Mouse (Mus musculus) kidney, embryonic 16.5 days (tissue): ENCODE results near the gene Fam131a. TPM values are rescaled to one million over a fixed set of nuclear protein-coding genes. Genes with fewer than 3 reads are reported as not detected.

Experiments used
- ATAC-seq: fragments of 200-750 bp; cut with Nextera tagmentation; 2 replicates; pipeline ENCODE4 v1.8.0; 2017; ENCODE audit warnings: moderate TSS enrichment; ENCODE audit not compliant: low FRiP score, low TSS enrichment
- H3K27ac ChIP-seq: fragments of 300-500 bp; sonication (generic); 2 replicates; pipeline ENCODE4 v1.5.1; 2014; ENCODE audit warnings: low read length
- H3K27me3 ChIP-seq: fragments of 300-500 bp; sonication (generic); 2 replicates; pipeline ENCODE4 v1.6.1; 2014; ENCODE audit warnings: low read length, control low read depth, mixed read lengths; ENCODE audit not compliant: insufficient read depth
- H3K36me3 ChIP-seq: fragments of 300-500 bp; sonication (generic); 2 replicates; pipeline ENCODE4 v1.6.1; 2014; ENCODE audit warnings: low read length, control low read depth, mixed read lengths; ENCODE audit not compliant: insufficient read depth
- H3K4me1 ChIP-seq: fragments of 300-500 bp; sonication (generic); 2 replicates; pipeline ENCODE4 v1.6.1; 2014; ENCODE audit warnings: low read length, control low read depth, mixed read lengths; ENCODE audit not compliant: insufficient read depth
- H3K4me2 ChIP-seq: fragments of 300-500 bp; sonication (generic); replicated peaks from 2 replicates; pipeline ENCODE4 v1.6.1; 2014; ENCODE audit warnings: low read depth, low read length
- H3K4me3 ChIP-seq: fragments of 300-500 bp; sonication (generic); 2 replicates; pipeline ENCODE4 v1.5.1; 2014; ENCODE audit warnings: mild to moderate bottlenecking, low read length
- H3K9ac ChIP-seq: fragments of 300-500 bp; sonication (generic); replicated peaks from 2 replicates; pipeline ENCODE4 v1.6.1; 2014; ENCODE audit warnings: low read length
- H3K9me3 ChIP-seq: fragments of 300-500 bp; sonication (generic); 2 replicates; pipeline ENCODE4 v1.6.1; 2016; ENCODE audit warnings: low read length, control low read depth
- WGBS: fragments of 180-500 bp; shearing (Covaris S2); extraction: QIAGEN DNeasy Blood & Tissue Kit; methylation state at CpG from one replicate; pipeline ENCODE4 v1.1.7; 2014; 5-methylcytosine and 5-hydroxymethylcytosine counted together
- polyA plus RNA-seq: library from polyadenylated mRNA; unstranded; fragments of >200 nt; fragmentation: Nextera tagmentation; extraction: Ambion mirVana; gene quantifications from 2 replicates; pipeline ENCODE4 v1.2.1, GENCODE M21; 2015

Gene Fam131a
- polyA plus RNA-seq, 1 experiment from 2014 or later = 7.6 TPM

DNA sequence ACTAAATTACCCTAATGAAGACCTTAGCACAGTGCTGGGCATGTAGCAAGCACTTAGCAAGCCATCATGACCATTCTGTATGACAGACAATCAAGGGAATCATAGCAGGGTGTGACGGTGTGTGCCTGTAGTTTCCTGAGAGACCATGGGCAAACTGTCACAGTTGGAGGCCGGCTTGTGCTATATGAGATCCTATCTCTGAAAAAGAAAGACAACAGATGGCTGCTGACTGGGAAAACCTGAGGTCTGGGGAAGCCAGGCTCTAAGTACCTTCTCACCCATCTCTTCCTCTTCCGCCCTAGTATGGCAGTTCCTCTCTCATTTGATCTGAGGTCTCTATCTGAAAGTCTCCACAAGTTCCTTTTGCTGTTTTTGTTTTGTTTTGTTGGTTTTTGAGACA is 12.7 kb downstream of the Fam131a start:
- 84% methylated on average over 3 of the region's 3 CpGs for WGBS
- Histone ChIP-seq H3K36me3 (peaks cover 16% of the 10 kb centered on the region), H3K9ac (no peak overlapping the region), H3K4me3 (no peak overlapping the region), H3K4me2 (no peak overlapping the region), H3K27me3 (no peaks in the 10 kb centered on the region), H3K27ac (no peak overlapping the region), H3K9me3 (no peaks in the 10 kb centered on the region), H3K4me1 (peaks cover 17% of the 10 kb centered on the region)
- ATAC-seq = no peak

DNA sequence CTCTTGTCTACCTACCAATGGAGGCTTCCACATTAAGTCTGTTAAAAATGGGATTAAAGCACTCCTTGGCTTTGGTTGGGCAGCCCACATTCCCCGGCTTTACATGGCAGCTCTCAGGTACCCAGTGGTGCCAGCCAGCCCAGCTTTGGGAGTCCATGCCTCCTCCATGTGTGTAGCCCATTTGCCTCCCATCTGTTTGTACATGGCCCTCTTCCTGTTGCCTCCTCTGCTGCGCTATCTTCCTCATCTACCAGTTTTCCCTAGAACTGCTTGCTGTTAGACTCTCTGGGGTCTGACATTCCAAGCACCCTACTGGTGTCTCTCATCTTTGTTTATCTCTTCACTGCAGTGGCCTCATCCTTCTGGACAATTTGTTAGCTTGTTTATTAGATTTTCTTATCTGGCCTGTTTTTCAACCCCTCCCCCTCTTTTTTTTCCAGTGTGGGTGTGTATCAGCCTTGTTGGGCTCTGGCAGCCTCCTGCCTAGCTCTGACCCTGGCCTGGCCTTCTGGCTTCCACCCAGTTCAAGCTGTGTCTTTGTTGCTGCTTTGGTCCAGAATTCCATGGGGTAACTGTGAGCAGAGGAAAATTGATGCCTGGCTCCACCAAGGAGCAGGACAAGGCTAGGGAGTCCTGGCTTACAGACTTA is 13.5 kb downstream of the Fam131a start:
- Histone ChIP-seq H3K4me3 (no peak overlapping the region), H3K27me3 (no peaks in the 10 kb centered on the region), H3K4me1 (peaks cover 12% of the 10 kb centered on the region), H3K4me2 (no peak overlapping the region), H3K9ac (no peak overlapping the region), H3K27ac (no peak overlapping the region), H3K9me3 (no peaks in the 10 kb centered on the region), H3K36me3 (peaks cover 24% of the 10 kb centered on the region)
- 83% methylated on average over 2 of the region's 2 CpGs for WGBS
- ATAC-seq = no peak

DNA sequence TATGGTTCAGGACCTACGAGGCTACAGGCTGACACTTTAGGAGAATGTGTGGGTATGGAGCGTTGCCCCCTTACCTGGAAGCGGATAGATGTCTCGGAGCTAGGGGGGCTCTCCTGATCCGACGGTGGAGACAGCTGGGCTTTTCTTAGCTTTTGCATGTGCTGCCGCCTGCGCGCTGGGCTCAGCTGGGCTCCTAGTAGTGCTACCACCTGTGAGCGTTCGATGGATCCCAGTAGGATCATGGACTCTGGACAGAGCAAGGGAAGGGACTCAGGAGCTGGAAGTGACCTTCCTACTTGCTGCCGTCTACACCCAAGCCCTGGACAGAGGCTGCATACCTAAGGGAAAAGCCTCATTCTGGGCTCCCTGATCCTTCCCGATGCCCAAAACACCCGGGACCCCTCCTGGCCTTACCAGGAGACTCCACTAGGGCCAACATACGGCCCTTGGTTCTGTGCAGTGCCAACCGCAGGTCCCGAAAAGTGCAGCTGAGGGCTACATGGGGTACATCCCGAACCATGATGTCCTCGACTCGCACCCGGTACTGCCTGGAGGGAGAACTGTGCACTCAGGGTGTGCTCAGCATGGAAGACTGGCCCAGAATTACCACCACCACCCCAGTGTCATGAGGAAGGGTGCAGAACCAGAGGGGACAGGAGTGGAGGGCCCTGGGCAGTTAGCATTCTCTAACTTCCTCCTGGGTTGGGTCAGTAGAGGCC is 15.3 kb downstream of the Fam131a start:
- Histone ChIP-seq H3K9me3 (no peaks in the 10 kb centered on the region), H3K9ac (no peak overlapping the region), H3K36me3 (peaks cover 38% of the 10 kb centered on the region), H3K4me1 (no peaks in the 10 kb centered on the region), H3K27ac (no peak overlapping the region), H3K4me2 (no peak overlapping the region), H3K4me3 (no peak overlapping the region), H3K27me3 (no peaks in the 10 kb centered on the region)
- no peak for ATAC-seq
- 90% methylated on average over 21 of the region's 21 CpGs for WGBS

DNA sequence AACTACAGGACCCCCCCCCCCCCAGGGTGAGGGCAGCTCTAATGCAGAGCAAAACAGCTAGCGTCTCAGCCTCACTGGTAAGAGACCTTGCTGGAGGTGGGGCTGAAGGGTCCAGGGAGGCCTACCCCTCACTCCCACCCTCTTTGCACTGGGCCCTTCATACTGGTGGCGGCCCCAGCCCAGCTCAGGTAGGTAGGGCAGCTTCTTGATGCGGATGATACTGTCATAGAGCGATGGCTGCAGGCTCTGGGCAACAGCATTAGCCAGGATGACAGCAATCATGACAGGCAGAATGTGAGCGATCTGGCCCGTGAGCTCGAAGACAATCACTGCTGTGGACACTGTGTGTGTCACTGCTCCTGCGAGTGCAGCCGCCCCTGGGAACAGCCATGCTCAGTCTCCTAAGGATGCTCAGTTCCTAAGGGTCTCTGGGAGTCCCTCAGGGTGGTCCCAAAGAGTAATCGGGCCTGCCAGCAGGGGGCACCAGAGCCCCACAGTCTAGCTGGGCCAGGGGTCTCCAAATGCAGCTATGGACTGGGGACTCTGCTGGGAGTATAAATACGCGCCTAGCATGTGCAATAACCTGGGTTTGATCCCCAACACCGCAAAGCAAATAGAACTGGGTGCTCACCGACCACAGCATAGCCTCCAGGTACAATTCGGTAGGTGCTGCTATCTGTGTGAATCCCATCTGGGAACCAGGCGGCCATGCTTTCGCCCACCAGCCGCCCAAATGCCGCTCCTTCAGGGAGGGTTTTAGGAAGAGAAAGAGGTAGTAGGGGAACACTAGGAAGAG is 16.1 kb downstream of the Fam131a start:
- no peaks in the 10 kb centered on the region for H3K27me3 ChIP-seq
- no peak overlapping the region for H3K4me3 ChIP-seq
- peaks cover 2% of the 10 kb centered on the region; the same call in 1 of the 2 replicates for H3K4me1 ChIP-seq
- WGBS = 75% methylated on average over 19 of the region's 19 CpGs
- no peak overlapping the region for H3K27ac ChIP-seq
- no peak overlapping the region for H3K9ac ChIP-seq
- H3K4me2 ChIP-seq = no peak overlapping the region
- H3K9me3 ChIP-seq = no peaks in the 10 kb centered on the region
- ATAC-seq = peak; percentile 17; the same call in 1 of the 2 replicates
- H3K36me3 ChIP-seq = peaks cover 38% of the 10 kb centered on the region

DNA sequence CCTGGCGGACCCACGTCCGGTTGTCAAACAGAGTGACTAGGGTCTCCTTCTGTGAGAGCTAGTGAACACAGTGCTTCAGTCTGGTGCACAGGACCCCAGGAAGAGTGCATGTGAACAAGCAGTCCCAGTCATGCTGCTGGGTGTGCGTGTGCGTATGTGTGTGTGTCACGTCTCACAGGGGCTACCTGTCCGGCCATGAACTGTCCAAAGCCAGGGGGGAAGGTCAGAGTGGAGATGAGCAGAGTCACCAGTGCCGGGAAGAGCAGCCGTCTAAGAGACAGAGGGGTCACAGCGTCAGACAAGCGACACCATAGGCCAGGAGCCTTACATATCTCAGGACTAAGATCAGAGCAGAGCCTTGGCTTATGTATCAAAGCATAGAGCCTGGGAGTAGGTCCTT is 17.3 kb downstream of the Fam131a start:
- Histone ChIP-seq H3K27me3 (no peaks in the 10 kb centered on the region), H3K36me3 (peaks cover 38% of the 10 kb centered on the region), H3K4me2 (no peak overlapping the region), H3K4me3 (no peak overlapping the region), H3K4me1 (peaks cover 13% of the 10 kb centered on the region), H3K9me3 (no peaks in the 10 kb centered on the region), H3K9ac (no peak overlapping the region), H3K27ac (no peak overlapping the region)
- ATAC-seq = no peak
- 87% methylated on average over 11 of the region's 11 CpGs for WGBS

DNA sequence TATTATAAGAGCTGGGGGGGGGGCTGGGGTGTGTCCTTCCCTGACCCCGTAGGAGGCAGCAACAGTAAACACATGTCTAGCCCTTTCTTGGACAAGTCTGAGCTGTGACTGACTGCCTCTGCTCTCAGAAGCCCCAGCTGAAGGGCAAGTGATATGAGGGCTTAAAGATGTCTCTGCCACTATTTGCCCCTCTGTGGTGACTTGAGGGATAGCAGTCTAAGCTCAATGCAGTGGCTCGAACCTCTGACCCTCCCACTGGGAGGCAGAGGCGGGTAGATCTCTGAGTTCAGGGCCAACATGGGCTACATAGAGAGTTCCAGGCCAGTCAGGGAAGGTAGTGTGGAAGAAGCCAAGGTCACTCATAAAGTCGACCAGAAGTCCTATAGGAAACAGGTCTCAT is 17.8 kb downstream of the Fam131a start:
- no peaks in the 10 kb centered on the region for H3K9me3 ChIP-seq
- H3K9ac ChIP-seq = no peak overlapping the region
- no peaks in the 10 kb centered on the region for H3K27me3 ChIP-seq
- H3K36me3 ChIP-seq = peaks cover 37% of the 10 kb centered on the region
- H3K27ac ChIP-seq = no peak overlapping the region
- WGBS = 85% methylated on average over 4 of the region's 4 CpGs
- peaks cover 15% of the 10 kb centered on the region for H3K4me1 ChIP-seq
- ATAC-seq = no peak
- no peak overlapping the region for H3K4me3 ChIP-seq
- no peak overlapping the region for H3K4me2 ChIP-seq

DNA sequence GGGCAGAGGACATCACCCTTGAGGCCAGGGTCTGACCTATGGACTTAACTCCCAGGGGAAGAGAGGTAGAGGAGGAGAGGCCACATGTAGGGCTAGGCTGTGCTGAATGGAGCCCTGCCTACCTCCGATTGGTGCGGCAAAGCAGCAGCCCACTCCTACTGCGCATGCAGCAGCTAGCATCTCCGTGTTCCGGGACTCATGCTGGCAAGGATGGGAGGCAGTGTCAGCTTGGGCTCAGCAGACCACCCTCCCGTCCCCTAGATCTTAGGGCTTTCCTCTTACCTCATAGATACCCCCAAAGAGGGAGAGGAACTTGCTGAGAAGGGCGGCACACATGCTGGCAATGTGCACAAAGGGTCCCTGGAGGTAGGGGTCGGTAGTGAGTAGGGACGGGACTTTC is 19.1 kb downstream of the Fam131a start:
- Histone ChIP-seq H3K9ac (no peak overlapping the region), H3K9me3 (no peaks in the 10 kb centered on the region), H3K4me3 (no peak overlapping the region), H3K4me1 (peaks cover 15% of the 10 kb centered on the region), H3K36me3 (peaks cover 34% of the 10 kb centered on the region), H3K27ac (no peak overlapping the region), H3K4me2 (no peak overlapping the region), H3K27me3 (no peaks in the 10 kb centered on the region)
- ATAC-seq = no peak
- 82% methylated on average over 9 of the region's 9 CpGs for WGBS

DNA sequence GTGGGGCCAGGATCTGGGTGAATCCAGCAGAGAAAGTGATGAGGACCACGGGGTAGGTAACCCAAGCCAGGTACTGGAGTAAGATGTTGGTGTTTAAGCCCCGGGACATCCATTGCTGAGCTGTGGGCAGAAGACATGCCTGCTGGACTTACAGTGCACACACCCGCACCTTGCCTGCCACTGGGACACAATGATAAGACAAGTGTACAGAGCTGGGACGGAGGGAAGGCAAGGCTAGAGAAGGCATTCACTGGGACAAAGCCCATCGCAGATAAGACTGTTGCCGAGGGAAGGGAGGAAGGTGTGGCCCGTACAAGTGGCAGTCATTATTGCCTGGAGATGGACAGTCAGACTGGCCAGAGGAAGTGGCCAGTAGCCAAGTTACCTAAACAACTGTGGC is 19.8 kb downstream of the Fam131a start:
- Histone ChIP-seq H3K9me3 (no peaks in the 10 kb centered on the region), H3K4me3 (no peak overlapping the region), H3K9ac (no peak overlapping the region), H3K36me3 (peaks cover 28% of the 10 kb centered on the region), H3K4me1 (peaks cover 15% of the 10 kb centered on the region), H3K27me3 (no peaks in the 10 kb centered on the region), H3K27ac (no peak overlapping the region), H3K4me2 (no peak overlapping the region)
- WGBS = 94% methylated on average over 7 of the region's 7 CpGs
- ATAC-seq = no peak

DNA sequence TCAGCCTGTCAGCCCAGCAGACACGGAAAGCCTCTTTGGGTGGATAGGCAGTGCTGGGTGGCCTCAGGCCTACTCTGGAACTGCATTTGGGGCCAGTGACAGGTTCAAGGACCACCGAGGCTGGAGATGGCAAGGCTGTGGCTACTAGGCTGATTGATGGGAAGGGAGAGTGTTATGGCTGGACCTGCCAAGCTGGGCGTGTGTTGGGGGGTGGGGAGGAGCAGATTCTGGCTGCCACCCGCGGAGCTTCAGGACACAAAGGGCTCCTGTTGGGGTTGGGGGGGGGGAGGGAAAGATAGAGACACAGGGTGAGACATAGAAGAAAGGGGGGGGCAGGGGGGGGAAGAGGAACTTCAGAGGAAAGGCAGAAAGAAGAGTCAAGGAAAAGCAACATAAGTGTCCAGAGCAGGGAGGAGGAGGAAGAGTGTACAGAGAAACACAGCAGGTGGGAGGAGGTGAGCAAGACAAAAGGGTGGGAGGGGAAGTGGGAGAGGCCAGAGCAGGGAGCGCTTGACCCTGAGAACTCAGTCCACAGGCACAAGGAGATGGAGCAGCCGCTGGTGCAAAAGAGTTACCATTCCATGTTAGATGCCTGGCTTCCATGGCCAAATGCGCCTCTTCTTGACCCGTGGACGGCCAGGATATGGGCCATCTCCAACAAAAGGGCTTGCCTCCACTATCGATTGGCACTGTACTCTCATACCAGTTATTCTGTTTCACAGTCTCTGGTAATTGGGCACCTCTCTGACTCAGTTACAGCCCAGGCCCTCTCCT is 21.5 kb downstream of the Fam131a start:
- no peaks in the 10 kb centered on the region for H3K27me3 ChIP-seq
- peaks cover 23% of the 10 kb centered on the region for H3K36me3 ChIP-seq
- peak overlapping the region; percentile 63 for H3K4me3 ChIP-seq
- peak overlapping the region; percentile 81 for H3K9ac ChIP-seq
- H3K4me1 ChIP-seq = peaks cover 21% of the 10 kb centered on the region
- WGBS = 41% methylated on average over 8 of the region's 11 CpGs
- peak overlapping the region; percentile 90 for H3K4me2 ChIP-seq
- H3K27ac ChIP-seq = no peak overlapping the region
- ATAC-seq = no peak
- no peaks in the 10 kb centered on the region for H3K9me3 ChIP-seq
